Mouse (Mus musculus) forebrain, embryonic 12.5 days (tissue): ENCODE data around the gene Lcn9. TPM values are rescaled to one million over a fixed set of nuclear protein-coding genes. Genes with fewer than 3 reads are reported as not detected.
A peak's percentile ranks its signal among the peaks of the same experiment; 100 is the strongest.
"Not testable (repeated sequence)": the region's sequence is repeated elsewhere in the genome, so short reads cannot be mapped to it uniquely, and the experiment has no call there.

Experiments used
- ATAC-seq: fragments of 200-750 bp; cut with Nextera tagmentation; 2 replicates; pipeline ENCODE4 v1.8.0; 2017; ENCODE audit warnings: moderate TSS enrichment; ENCODE audit not compliant: low FRiP score
- H3K27ac ChIP-seq: fragments of 300-500 bp; sonication (generic); 2 replicates; pipeline ENCODE4 v1.5.1; 2016; ENCODE audit warnings: mild to moderate bottlenecking
- H3K27me3 ChIP-seq: fragments of 300-500 bp; sonication (generic); 2 replicates; pipeline ENCODE4 v1.6.1; 2016; ENCODE audit warnings: mild to moderate bottlenecking
- H3K36me3 ChIP-seq: fragments of 300-500 bp; sonication (generic); replicated peaks from 2 replicates; pipeline ENCODE4 v1.6.1; 2016; ENCODE audit warnings: mild to moderate bottlenecking
- H3K4me1 ChIP-seq: fragments of 300-500 bp; sonication (generic); 2 replicates; pipeline ENCODE4 v1.6.1; 2016
- H3K4me2 ChIP-seq: fragments of 300-500 bp; sonication (generic); 2 replicates; pipeline ENCODE4 v1.6.1; 2016; ENCODE audit warnings: mild to moderate bottlenecking, moderate library complexity
- H3K4me3 ChIP-seq: fragments of 300-500 bp; sonication (generic); replicated peaks from 2 replicates; pipeline ENCODE4 v1.5.1; 2016; ENCODE audit warnings: mild to moderate bottlenecking
- H3K9ac ChIP-seq: fragments of 300-500 bp; sonication (generic); 2 replicates; pipeline ENCODE4 v1.6.1; 2016; ENCODE audit warnings: mild to moderate bottlenecking
- H3K9me3 ChIP-seq: fragments of 300-500 bp; sonication (generic); 2 replicates; pipeline ENCODE4 v1.6.1; 2016
- WGBS: fragments of 180-500 bp; shearing (Covaris S2); methylation state at CpG from one replicate; pipeline ENCODE4 v1.1.7; 2016; 5-methylcytosine and 5-hydroxymethylcytosine counted together
- polyA plus RNA-seq: library from polyadenylated mRNA; unstranded; fragments of >200 nt; fragmentation: Nextera tagmentation; extraction: Ambion mirVana; gene quantifications from 2 replicates; pipeline ENCODE4 v1.2.1, GENCODE M21; 2016

Lcn9 gene
- polyA plus RNA-seq, 1 experiment from 2014 or later = not detected

DNA sequence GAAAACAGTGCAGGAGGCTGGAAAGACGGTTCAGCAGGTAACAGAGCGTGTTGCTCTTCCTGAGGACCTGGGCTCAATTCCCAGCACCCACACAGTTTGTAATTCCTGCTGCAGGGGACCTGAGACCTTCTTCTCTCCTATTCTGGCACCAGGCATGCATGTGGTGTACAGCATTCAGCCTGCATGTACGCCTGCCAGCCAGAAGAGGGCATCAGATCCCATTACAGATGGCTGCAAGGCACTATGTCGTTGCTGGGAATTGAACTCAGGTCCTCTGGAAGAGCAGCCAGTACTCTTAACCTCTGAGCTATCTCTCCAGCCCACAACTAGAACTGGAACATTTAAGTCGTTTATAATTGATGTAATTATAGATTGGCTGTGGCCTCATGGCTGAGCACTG, 9.6 kb upstream of the Lcn9 start:
- Histone ChIP-seq H3K9ac (no peak overlapping the region), H3K4me1 (no peaks in the 10 kb centered on the region), H3K4me3 (no peak overlapping the region), H3K36me3 (no peaks in the 10 kb centered on the region), H3K4me2 (no peak overlapping the region), H3K27ac (no peak overlapping the region), H3K9me3 (no peaks in the 10 kb centered on the region), H3K27me3 (0 out of 2 replicates have a peak, but pooled peaks cover 2% of the 10 kb centered on the region)
- ATAC-seq = no peak
- WGBS = 83% methylated on average over 5 of the region's 5 CpGs

DNA sequence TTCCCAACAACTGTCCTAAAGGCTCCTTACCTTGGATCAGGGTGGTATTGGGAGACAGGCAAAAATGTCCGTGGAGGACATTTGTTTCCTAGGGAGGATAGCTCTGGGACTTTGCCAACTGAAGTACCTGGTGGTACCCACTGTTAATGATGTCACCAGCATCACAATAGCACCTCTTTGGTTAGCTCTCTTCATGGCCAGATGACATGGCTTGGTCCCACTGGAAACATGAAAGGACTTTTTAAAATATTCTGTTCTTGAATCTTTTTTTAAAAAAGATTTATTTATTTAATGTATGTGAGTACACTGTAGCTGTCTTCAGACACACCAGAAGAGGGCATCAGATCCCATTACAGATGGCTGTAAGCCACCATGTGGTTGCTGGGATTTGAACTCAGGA, 7.2 kb upstream of the Lcn9 start, which contains the start of gene Glt6d1:
Glt6d1 (minus strand) TSS at position 101 of the 400 bp plus-strand sequence.
- WGBS = 78% methylated on average over 1 of the region's 1 CpGs
- not testable (repeated sequence) for H3K27ac ChIP-seq, H3K27me3 ChIP-seq, H3K4me3 ChIP-seq, H3K9me3 ChIP-seq, H3K4me1 ChIP-seq, H3K4me2 ChIP-seq, H3K36me3 ChIP-seq, ATAC-seq, H3K9ac ChIP-seq

DNA sequence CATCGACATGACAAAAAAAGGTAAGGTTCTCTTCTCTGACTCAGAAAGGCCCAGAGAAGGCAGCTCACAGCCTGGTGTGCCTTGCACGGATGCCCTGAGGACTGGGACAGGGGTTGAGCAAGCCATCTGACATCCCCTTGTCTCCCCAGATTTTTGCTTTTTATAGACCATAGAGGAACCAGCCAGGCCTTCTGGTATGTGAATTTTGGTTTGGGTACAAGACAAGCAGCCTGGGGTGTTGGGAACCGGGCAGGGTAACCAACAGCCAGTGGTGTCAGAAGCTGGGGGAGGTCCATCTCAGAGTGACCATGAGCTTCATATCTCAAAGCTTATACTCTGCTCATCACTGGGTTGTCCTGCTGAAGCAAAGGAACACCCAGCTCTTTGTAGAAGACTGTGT, 1.8 kb downstream of the Lcn9 start:
- WGBS = 92% methylated on average over 3 of the region's 3 CpGs
- Histone ChIP-seq H3K4me1 (no peaks in the 10 kb centered on the region), H3K9me3 (no peaks in the 10 kb centered on the region), H3K36me3 (no peaks in the 10 kb centered on the region), H3K9ac (no peak overlapping the region), H3K4me2 (no peak overlapping the region), H3K27ac (no peak overlapping the region), H3K27me3 (no peaks in the 10 kb centered on the region), H3K4me3 (no peak overlapping the region)
- no peak for ATAC-seq

DNA sequence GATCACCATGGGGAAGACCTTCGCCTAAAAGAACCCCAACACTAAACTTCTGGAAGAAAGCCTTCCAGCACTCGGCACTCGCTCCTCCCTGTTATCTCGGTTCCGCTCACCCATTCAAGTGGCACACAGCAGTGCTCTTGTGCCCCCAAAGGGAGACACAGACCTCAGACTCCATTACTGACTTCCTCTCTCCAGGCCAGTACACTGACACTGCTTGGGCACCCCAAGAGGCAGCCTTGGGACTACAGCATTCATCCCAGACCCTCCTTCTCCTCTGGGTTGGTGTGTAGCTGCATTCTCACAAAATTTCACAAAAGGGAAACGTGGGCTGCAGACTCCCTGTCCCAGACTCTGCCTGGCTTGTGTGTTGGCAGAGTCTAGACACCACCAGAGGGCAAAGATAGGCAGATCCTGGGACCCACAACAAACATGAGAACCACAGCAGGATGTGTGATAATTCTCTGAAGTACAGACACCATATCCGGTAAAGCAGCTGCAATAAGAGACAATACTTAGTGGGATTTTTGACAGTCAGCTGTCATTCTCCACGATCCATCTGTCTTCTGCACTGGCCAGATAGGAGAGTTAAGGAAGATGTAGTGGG, 5.5 kb downstream of the Lcn9 start:
- Histone ChIP-seq H3K4me2 (no peak overlapping the region), H3K9ac (no peak overlapping the region), H3K27ac (no peak overlapping the region), H3K9me3 (no peaks in the 10 kb centered on the region), H3K27me3 (no peaks in the 10 kb centered on the region), H3K4me3 (no peak overlapping the region), H3K4me1 (no peaks in the 10 kb centered on the region), H3K36me3 (no peaks in the 10 kb centered on the region)
- ATAC-seq = no peak
- WGBS = 74% methylated on average over 8 of the region's 8 CpGs

DNA sequence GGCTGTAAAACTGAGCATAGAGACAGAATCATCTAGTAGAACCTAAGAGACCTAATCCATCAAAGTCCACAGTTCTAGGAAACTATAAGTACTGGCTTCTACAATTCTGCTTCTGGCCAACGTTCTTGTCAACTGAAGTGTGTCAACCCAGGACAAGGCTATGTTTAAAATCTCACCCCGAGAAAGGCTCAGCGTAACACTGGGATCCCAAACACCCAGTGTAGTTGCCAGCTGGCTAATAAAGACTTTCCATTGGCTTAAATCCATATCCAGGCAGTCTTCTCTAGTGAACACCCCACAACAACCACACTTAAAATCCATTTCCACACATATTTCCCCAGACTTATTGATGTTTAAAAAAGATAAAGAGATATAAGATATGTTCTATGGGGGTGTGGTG, 7.8 kb downstream of the Lcn9 start:
- Histone ChIP-seq H3K4me1 (no peaks in the 10 kb centered on the region), H3K36me3 (no peaks in the 10 kb centered on the region), H3K27me3 (no peaks in the 10 kb centered on the region), H3K9ac (no peak overlapping the region), H3K9me3 (no peaks in the 10 kb centered on the region), H3K4me3 (no peak overlapping the region), H3K27ac (no peak overlapping the region), H3K4me2 (no peak overlapping the region)
- ATAC-seq = no peak
- WGBS = 91% methylated on average over 3 of the region's 3 CpGs

DNA sequence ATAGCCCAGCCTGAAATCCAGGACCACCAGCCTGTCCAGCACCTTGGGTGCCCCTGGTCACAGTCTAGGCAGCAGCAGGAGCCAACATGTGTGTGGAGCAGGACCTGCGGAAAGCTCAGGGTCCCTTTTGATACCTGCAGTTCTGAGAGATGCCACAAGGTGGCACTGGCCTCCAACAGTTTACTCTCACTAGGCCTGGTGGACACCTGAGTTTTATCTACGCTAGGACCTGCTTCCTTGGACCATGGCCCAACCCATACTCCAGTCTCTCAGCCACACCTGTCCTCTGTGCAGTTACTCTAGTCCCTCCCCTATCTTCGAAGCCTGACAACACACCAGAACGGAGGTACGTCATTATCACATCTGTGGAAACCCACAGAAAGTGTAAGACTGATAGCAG, 13.3 kb downstream of the Lcn9 start:
- no peak overlapping the region for H3K4me2 ChIP-seq
- 43% methylated on average over 5 of the region's 5 CpGs for WGBS
- H3K4me3 ChIP-seq = no peak overlapping the region
- H3K27me3 ChIP-seq = no peaks in the 10 kb centered on the region
- H3K36me3 ChIP-seq = no peaks in the 10 kb centered on the region
- no peaks in the 10 kb centered on the region for H3K9me3 ChIP-seq
- no peak overlapping the region for H3K9ac ChIP-seq
- no peak overlapping the region for H3K27ac ChIP-seq
- H3K4me1 ChIP-seq = no peaks in the 10 kb centered on the region
- 0 out of 2 replicates have a peak, but pooled peaks have one; percentile 39 for ATAC-seq

DNA sequence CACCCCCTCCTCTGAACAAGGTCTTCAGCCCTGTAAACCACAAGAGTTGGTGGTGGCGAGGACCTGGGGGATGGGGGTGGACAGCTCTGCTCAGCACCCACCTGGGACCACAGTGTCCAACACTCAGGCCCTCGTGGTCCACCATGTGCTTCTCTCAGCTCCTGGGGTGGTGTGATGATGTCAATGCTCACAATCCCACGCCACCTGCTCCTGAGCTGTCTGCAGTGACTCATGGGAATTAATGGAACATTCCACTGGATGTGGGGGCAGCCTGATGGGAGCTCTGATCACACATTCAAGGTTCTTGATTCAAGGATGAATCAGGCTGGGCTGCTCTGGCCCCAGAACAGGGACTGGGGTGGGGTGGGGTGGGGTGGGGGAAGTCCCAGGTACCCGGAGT, 19.2 kb downstream of the Lcn9 start:
- no peaks in the 10 kb centered on the region for H3K9me3 ChIP-seq
- 76% methylated on average over 4 of the region's 4 CpGs for WGBS

DNA sequence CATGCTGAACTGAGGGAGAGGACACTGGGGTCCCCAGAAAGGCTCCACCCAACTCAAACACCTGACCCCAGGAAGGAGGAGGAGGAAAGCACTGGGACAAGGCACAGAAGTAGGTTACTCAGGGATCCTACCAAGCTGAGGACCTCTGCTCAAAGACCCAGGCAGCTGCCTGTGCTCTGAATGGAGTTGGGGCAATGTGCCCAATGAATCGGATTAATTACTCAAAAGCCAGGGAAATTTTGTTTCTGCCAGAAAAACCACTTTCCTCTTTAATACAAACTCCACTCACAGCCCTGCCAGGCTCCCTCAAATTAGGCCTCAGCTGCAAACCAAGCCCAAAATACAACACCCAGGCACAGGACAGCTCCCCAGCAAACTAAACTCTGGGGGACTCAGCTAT, 19.8 kb downstream of the Lcn9 start:
- Histone ChIP-seq H3K36me3 (no peaks in the 10 kb centered on the region), H3K4me1 (no peaks in the 10 kb centered on the region; the same call in none of the 2 replicates), H3K27ac (peak overlapping the region; percentile 10; the same call in 1 of the 2 replicates), H3K9me3 (no peaks in the 10 kb centered on the region), H3K9ac (no peak overlapping the region), H3K4me3 (no peak overlapping the region), H3K27me3 (0 out of 2 replicates have a peak, but pooled peaks cover 3% of the 10 kb centered on the region), H3K4me2 (no peak overlapping the region)
- ATAC-seq = no peak
- 63% methylated on average over 1 of the region's 1 CpGs for WGBS

More for the DNA sequence above, 19.2 kb downstream of the Lcn9 start:
- Histone ChIP-seq H3K4me1 (no peaks in the 10 kb centered on the region; the same call in none of the 2 replicates), H3K36me3 (no peaks in the 10 kb centered on the region), H3K4me3 (no peak overlapping the region), H3K9ac (no peak overlapping the region), H3K27ac (no peak overlapping the region), H3K4me2 (no peak overlapping the region), H3K27me3 (0 out of 2 replicates have a peak, but pooled peaks cover 3% of the 10 kb centered on the region)
- ATAC-seq = no peak

DNA sequence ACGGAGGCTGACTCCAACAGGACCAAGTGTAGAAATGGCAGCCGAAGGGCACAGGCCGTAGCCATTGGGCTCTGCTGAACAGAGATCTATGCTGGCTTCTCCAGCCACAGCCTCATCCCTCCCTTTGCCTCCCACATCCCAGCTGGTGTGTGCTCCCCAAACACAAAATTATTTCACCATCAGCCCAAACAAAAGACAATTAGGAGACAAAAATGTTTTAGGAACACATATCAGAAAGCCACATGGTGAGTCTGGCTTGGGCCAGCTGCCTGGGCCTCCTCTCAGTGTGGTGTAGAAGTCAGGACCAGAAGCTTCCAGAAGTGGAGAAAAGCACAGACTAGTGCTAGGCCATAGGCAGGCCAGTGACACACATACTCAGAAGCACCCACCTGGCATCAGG, 21.1 kb downstream of the Lcn9 start:
- 88% methylated on average over 3 of the region's 3 CpGs for WGBS
- Histone ChIP-seq H3K36me3 (no peaks in the 10 kb centered on the region), H3K27ac (no peak overlapping the region), H3K27me3 (0 out of 2 replicates have a peak, but pooled peaks cover 3% of the 10 kb centered on the region), H3K4me2 (no peak overlapping the region), H3K4me3 (no peak overlapping the region), H3K4me1 (no peaks in the 10 kb centered on the region; the same call in none of the 2 replicates), H3K9ac (no peak overlapping the region), H3K9me3 (no peaks in the 10 kb centered on the region)
- no peak for ATAC-seq

DNA sequence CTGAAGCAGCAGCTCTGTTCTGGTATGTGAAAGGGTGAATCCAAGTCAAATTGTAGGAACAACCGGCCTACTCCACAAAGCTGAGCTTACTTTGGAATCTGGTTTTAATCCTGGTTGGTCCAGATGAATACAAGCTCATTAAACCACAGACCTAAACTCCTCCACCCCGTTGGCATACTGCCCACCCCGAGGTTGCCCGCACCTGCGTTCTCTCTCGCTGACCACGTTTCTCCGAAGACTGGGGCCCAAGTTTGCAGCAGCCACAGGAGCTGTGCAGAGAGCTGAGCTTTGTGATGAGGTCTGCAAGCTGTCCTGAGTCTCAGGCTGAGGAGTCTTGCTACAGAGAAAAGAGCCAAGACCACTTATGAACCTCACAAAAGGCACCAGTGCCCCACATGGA, 23.6 kb downstream of the Lcn9 start:
- WGBS = 88% methylated on average over 8 of the region's 8 CpGs
- Histone ChIP-seq H3K4me2 (no peak overlapping the region), H3K36me3 (no peaks in the 10 kb centered on the region), H3K4me3 (no peak overlapping the region), H3K9ac (no peak overlapping the region), H3K27ac (no peak overlapping the region), H3K27me3 (0 out of 2 replicates have a peak, but pooled peaks cover 3% of the 10 kb centered on the region), H3K9me3 (no peaks in the 10 kb centered on the region), H3K4me1 (no peaks in the 10 kb centered on the region; the same call in none of the 2 replicates)
- no peak for ATAC-seq

DNA sequence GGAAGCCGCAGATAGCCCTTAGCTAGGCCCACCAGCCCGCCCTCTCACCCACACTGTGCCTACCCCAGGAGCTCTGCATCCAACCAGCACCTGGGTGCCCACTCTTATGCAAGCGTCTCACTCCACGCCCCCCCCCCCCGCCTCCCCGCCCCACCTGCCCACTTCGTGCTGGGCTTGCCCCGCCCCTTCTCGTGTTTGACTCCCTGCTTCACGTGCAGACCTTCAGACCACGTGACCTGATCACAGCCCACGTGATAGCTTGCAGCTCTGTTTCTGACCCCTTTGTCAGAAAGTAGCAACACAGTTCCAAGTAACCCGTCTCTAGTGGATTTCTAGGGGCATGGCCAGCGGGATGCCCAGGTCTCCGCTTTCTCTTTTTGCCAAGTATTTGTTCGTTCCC, 24.3 kb downstream of the Lcn9 start, which contains the start of gene Sohlh1:
Sohlh1 (minus strand) TSS at position 23 of the 400 bp plus-strand sequence.
- H3K27ac ChIP-seq = no peak within 1 kb of the TSS
- 0 out of 2 replicates have a peak, but pooled peaks cover 3% of the 10 kb centered on the region for H3K27me3 ChIP-seq
- no peaks in the 10 kb centered on the region; the same call in 1 of the 2 replicates for H3K4me1 ChIP-seq
- no peak within 1 kb of the TSS for H3K9ac ChIP-seq
- no peak for ATAC-seq
- H3K4me3 ChIP-seq = no peak within 1 kb of the TSS
- WGBS = 88% methylated on average over 15 of the region's 16 CpGs
- no peaks in the 10 kb centered on the region for H3K36me3 ChIP-seq
- H3K4me2 ChIP-seq = no peak within 1 kb of the TSS
- no peaks in the 10 kb centered on the region for H3K9me3 ChIP-seq

DNA sequence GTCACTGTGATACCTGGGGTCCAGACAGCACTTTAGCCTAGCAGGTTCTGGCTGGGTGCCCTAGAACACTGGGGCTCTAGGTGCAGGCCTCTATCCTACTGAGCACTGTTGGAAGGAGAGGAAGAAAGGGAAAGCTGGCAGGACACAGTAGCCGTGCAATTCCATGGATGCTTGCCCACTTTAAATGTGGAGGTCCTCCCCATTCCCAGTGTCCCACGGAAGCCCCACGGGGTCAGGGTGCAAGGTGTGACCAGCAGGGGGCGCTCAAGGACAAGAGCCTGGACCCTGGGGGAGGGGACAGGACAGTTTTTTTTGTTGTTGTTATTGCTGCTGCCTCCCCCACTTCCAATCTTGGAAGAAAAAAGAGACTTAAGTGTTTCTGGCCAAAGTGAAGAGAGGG, 27.4 kb downstream of the Lcn9 start:
- H3K27me3 ChIP-seq = no peaks in the 10 kb centered on the region
- H3K4me1 ChIP-seq = no peaks in the 10 kb centered on the region
- H3K9me3 ChIP-seq = no peaks in the 10 kb centered on the region
- H3K4me3 ChIP-seq = no peak overlapping the region
- WGBS = 22% methylated on average over 4 of the region's 4 CpGs
- no peak overlapping the region for H3K9ac ChIP-seq
- ATAC-seq = no peak
- H3K36me3 ChIP-seq = no peaks in the 10 kb centered on the region
- H3K27ac ChIP-seq = no peak overlapping the region
- H3K4me2 ChIP-seq = no peak overlapping the region

DNA sequence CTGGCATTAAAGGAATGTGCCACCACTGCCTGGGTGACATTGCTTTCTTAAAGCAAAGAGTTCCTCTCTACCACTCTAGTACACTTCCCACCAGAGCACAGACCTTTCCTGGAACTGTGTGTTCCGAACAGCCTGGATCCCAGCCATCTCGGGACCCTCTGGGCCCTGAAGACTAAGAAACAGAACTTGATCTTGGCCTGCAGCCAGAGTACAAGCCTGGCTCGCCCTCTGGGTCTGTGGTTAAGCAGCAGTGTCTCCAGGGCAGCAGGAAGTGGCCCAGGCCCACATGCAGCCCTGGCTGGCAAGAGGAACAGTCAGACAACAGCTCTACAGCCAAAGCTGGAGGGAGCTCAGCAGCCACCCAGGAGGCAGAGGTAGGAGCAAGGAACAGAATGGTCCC, 29.7 kb downstream of the Lcn9 start:
- H3K9me3 ChIP-seq = no peaks in the 10 kb centered on the region
- H3K27ac ChIP-seq = no peak overlapping the region
- H3K4me1 ChIP-seq = no peaks in the 10 kb centered on the region
- no peaks in the 10 kb centered on the region for H3K27me3 ChIP-seq
- ATAC-seq = no peak
- H3K4me3 ChIP-seq = no peak overlapping the region
- 64% methylated on average over 3 of the region's 3 CpGs for WGBS
- H3K36me3 ChIP-seq = no peaks in the 10 kb centered on the region
- no peak overlapping the region for H3K9ac ChIP-seq
- no peak overlapping the region for H3K4me2 ChIP-seq
